ENCODE assay signal across 23 mouse cellular contexts in genomic region chr15:86049510-86049909, GRCm38 (mm10).
"Had no signal": no experiment of that assay in that cellular context is flagged by ENCODE, and none has a peak within 500 bp of the region (broad histone marks: within the 10 kb centered on the region; RNA-seq: fewer than 3 reads in every experiment).

No protein-coding gene starts in this region.

- H3K4me2 ChIP-seq: heart, embryonic 11.5 days; heart, embryonic 13.5 days; heart, embryonic 15.5 days; hindbrain, embryonic 13.5 days; hindbrain, embryonic 15.5 days; kidney, embryonic 15.5 days; limb, embryonic 12.5 days had no signal

- H3K4me1 ChIP-seq: hindbrain, embryonic 15.5 days had no signal

- H3K9ac ChIP-seq: heart, embryonic 13.5 days; heart, embryonic 15.5 days; hindbrain, embryonic 13.5 days; hindbrain, embryonic 15.5 days; kidney, embryonic 15.5 days; limb, embryonic 12.5 days had no signal

- DNase-seq: gastrocnemius, postnatal 14 days; gastrocnemius, postnatal 36 days; heart, postnatal 36 days; kidney, adult 11 months; kidney, adult 2 months; kidney, adult 9 months; kidney, postnatal 14 days; kidney, postnatal 36 days; layer of hippocampus, adult 9-11 months; layer of hippocampus, postnatal 36 days; lung, adult 2 months had no signal

- H3K4me3 ChIP-seq: heart, adult 2 months; heart, embryonic 13.5 days; heart, embryonic 15.5 days; hindbrain, embryonic 13.5 days; hindbrain, embryonic 15.5 days; kidney, embryonic 15.5 days; limb, embryonic 10.5 days; limb, embryonic 12.5 days had no signal

- H3K36me3 ChIP-seq: heart, embryonic 13.5 days; heart, embryonic 15.5 days; hindbrain, embryonic 13.5 days; hindbrain, embryonic 15.5 days; kidney, embryonic 15.5 days; limb, embryonic 10.5 days; limb, embryonic 12.5 days had no signal

- ATAC-seq: hindbrain, postnatal 0 days; intestine, embryonic 16.5 days had no signal

- H3K27ac ChIP-seq: heart, adult 2 months; heart, embryonic 13.5 days; heart, embryonic 15.5 days; hindbrain, embryonic 13.5 days; hindbrain, embryonic 15.5 days; hindbrain, postnatal 0 days; kidney, embryonic 15.5 days; kidney, postnatal 0 days; limb, embryonic 10.5 days; limb, embryonic 12.5 days had no signal

- H3K27me3 ChIP-seq: heart, embryonic 15.5 days; hindbrain, embryonic 13.5 days; hindbrain, embryonic 15.5 days; kidney, embryonic 15.5 days; limb, embryonic 12.5 days had no signal

- H3K9me3 ChIP-seq: heart, embryonic 13.5 days; heart, embryonic 15.5 days; hindbrain, embryonic 13.5 days; hindbrain, embryonic 15.5 days; kidney, embryonic 15.5 days; limb, embryonic 10.5 days; limb, embryonic 12.5 days had no signal
